Mouse (Mus musculus) E14TG2a.4 (cell line): ENCODE results near the gene 4931428L18Rik.

ENCODE experiments used
- H3K27me3 ChIP-seq: 2 replicates; pipeline ENCODE4 v1.6.1; 2014; ENCODE audit warnings: low read length, control low read depth; ENCODE audit not compliant: insufficient read depth
- H3K36me3 ChIP-seq: 2 replicates; pipeline ENCODE4 v1.6.1; 2014; ENCODE audit warnings: low read length, control low read depth; ENCODE audit not compliant: insufficient read depth
- H3K4me1 ChIP-seq: replicated peaks from 2 replicates; pipeline ENCODE4 v1.6.1; 2014; ENCODE audit warnings: low read depth, low read length, control low read depth
- H3K4me3 ChIP-seq: replicated peaks from 2 replicates; pipeline ENCODE4 v1.5.1; 2014; ENCODE audit warnings: mild to moderate bottlenecking, low read length
- H3K9me3 ChIP-seq: 2 replicates; pipeline ENCODE4 v1.6.1; 2014; ENCODE audit warnings: low read length, control low read depth
- CTCF ChIP-seq: conservative IDR thresholded peaks from 2 replicates; pipeline ENCODE4 v1.5.1; 2014; ENCODE audit warnings: low read length
- NANOG ChIP-seq: IDR thresholded peaks from 2 replicates; pipeline ENCODE4 v1.6.1; 2014; ENCODE audit warnings: borderline replicate concordance, low read length, mixed read lengths
- POU5F1 ChIP-seq: IDR thresholded peaks from 2 replicates; pipeline ENCODE4 v1.6.1; 2014; ENCODE audit warnings: low read length, borderline replicate concordance

4931428L18Rik gene

GRCm38 (mm10) chr1:31113466-31113865 is 109.0 kb downstream of the 4931428L18Rik start:
- Histone ChIP-seq H3K36me3 (no peaks in the 10 kb centered on the region), H3K27me3 (no peaks in the 10 kb centered on the region), H3K9me3 (0 out of 2 replicates have a peak, but pooled peaks cover 5% of the 10 kb centered on the region), H3K4me3 (no peak overlapping the region), H3K4me1 (no peaks in the 10 kb centered on the region)
- TF ChIP-seq POU5F1 (no peak), CTCF (no peak), NANOG (no peak)

- Histone ChIP-seq H3K27me3 (no peaks in the 10 kb centered on the region), H3K36me3 (no peaks in the 10 kb centered on the region), H3K9me3 (peaks cover 18% of the 10 kb centered on the region; the same call in 1 of the 2 replicates), H3K4me3 (no peak overlapping the region), H3K4me1 (peaks cover 13% of the 10 kb centered on the region)
- TF ChIP-seq CTCF (no peak), POU5F1 (no peak), NANOG (no peak)
These were observed 114.5 kb downstream of the 4931428L18Rik start for GRCm38 (mm10) chr1:31107961-31108360.

- Histone ChIP-seq H3K4me3 (no peak overlapping the region), H3K36me3 (no peaks in the 10 kb centered on the region), H3K9me3 (peaks cover 14% of the 10 kb centered on the region; the same call in 1 of the 2 replicates), H3K27me3 (no peaks in the 10 kb centered on the region), H3K4me1 (peaks cover 18% of the 10 kb centered on the region)
- TF ChIP-seq CTCF (no peak), POU5F1 (no peak), NANOG (no peak)
These were observed 119.4 kb downstream of the 4931428L18Rik start for GRCm38 (mm10) chr1:31102863-31103657.

- Histone ChIP-seq H3K9me3 (peaks cover 14% of the 10 kb centered on the region; the same call in 1 of the 2 replicates), H3K27me3 (no peaks in the 10 kb centered on the region), H3K36me3 (no peaks in the 10 kb centered on the region), H3K4me3 (no peak overlapping the region), H3K4me1 (peaks cover 18% of the 10 kb centered on the region)
- TF ChIP-seq NANOG, result no peak
- no peak for TF ChIP-seq CTCF
- no peak for TF ChIP-seq POU5F1
These were observed 120.2 kb downstream of the 4931428L18Rik start for GRCm38 (mm10) chr1:31102280-31102679.

GRCm38 (mm10) chr1:31097208-31097607 is 125.3 kb downstream of the 4931428L18Rik start:
- no peak for TF ChIP-seq POU5F1
- no peak for TF ChIP-seq CTCF
- no peak for TF ChIP-seq NANOG
- Histone ChIP-seq H3K36me3 (no peaks in the 10 kb centered on the region), H3K4me1 (0 out of 2 replicates have a peak, but pooled peaks cover 3% of the 10 kb centered on the region), H3K9me3 (no peaks in the 10 kb centered on the region), H3K4me3 (no peak overlapping the region), H3K27me3 (no peaks in the 10 kb centered on the region)

GRCm38 (mm10) chr1:31096466-31096793 is 126.1 kb downstream of the 4931428L18Rik start:
- 0 out of 2 replicates have a peak, but pooled peaks cover 3% of the 10 kb centered on the region for H3K4me1 ChIP-seq

GRCm38 (mm10) chr1:31095706-31096465 is 126.6 kb downstream of the 4931428L18Rik start:
- TF ChIP-seq NANOG (no peak), CTCF (no peak), POU5F1 (no peak)
- H3K4me3 ChIP-seq, result no peak overlapping the region
- no peaks in the 10 kb centered on the region for H3K9me3 ChIP-seq
- no peaks in the 10 kb centered on the region for H3K36me3 ChIP-seq
- 0 out of 2 replicates have a peak, but pooled peaks cover 3% of the 10 kb centered on the region for H3K4me1 ChIP-seq
- no peaks in the 10 kb centered on the region for H3K27me3 ChIP-seq

More at GRCm38 (mm10) chr1:31096466-31096793, 126.1 kb downstream of the 4931428L18Rik start:
- no peaks in the 10 kb centered on the region for H3K27me3 ChIP-seq
- H3K36me3 ChIP-seq, result no peaks in the 10 kb centered on the region
- no peak for TF ChIP-seq NANOG
- no peak for TF ChIP-seq POU5F1
- no peak for TF ChIP-seq CTCF
- no peak overlapping the region for H3K4me3 ChIP-seq
- no peaks in the 10 kb centered on the region for H3K9me3 ChIP-seq

GRCm38 (mm10) chr1:31094792-31095191 is 127.7 kb downstream of the 4931428L18Rik start:
- TF ChIP-seq POU5F1, result no peak
- Histone ChIP-seq H3K27me3 (no peaks in the 10 kb centered on the region), H3K36me3 (no peaks in the 10 kb centered on the region), H3K4me1 (0 out of 2 replicates have a peak, but pooled peaks cover 3% of the 10 kb centered on the region), H3K4me3 (no peak overlapping the region), H3K9me3 (no peaks in the 10 kb centered on the region)
